Mouse (Mus musculus) gastrocnemius, postnatal 25 days (tissue): ENCODE results near the gene Nckap5. TPM values are rescaled to one million over a fixed set of nuclear protein-coding genes. Genes with fewer than 3 reads are reported as not detected.

Experiments
- DNase-seq: peaks from one replicate; pipeline ENCODE4 v3.0.0; 2022
- total RNA-seq, 2 experiments: library from RNA; stranded (reverse); gene quantifications; 1 replicate in 1 of 2; 2 replicates in 1 of 2; pipeline ENCODE4 v1.2.3; 2021

Nckap5 gene
- total RNA-seq, 2 experiments from 2014 or later = 0.56 to 1.3 TPM

DNA sequence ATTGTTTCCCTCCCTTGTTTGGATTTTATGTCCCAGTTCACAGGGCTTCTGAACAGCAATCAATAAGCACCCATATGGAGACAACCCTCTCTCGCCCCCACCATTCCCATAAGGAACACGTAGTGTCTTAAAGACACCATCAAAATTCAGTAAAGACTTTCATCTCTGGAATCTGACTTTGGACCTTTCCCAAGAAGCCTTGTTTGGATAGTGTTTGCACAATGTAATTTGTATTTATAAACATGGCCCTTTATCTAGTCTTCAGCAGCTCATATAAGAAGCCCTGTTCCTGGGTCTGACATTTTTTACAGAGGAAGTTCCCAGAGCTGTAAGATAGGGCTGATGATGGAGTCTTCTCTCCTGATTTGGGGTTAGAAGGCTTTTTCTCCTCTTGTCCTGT lies 359.7 kb downstream of the Nckap5 start:
- DNase-seq = no peak

DNA sequence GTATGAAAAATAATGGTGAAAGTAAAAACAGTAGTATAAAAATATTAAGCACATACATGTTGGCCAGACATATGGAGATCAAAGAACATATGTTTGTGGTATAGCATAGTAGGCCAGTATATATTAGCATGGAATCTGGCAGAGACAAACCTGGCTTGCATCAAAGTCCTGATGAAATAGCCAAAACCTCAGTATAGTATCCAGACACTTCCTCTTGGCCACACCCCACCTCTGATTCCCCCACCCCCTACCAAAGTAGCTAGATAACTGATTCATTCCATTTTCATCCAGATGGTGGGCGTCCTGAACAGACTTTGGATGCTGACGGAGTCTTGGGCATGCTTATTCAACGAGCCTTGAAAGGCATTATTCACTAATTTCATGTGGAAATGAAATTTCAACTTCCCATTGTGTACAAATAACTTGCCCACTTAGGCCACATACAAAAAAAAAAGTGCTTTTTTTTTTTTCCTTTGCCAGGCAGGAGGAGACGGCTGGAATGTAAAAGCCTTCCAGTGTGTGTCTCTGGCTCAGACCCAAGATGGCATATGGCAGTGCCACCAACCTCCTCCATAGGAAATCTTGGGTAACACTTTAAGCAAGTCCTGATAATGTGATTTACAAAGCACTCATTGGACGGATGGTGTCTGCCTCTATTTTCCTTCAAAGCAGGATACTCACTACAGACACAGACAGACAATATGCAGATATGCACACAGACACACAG lies 360.6 kb downstream of the Nckap5 start:
- no peak for DNase-seq

DNA sequence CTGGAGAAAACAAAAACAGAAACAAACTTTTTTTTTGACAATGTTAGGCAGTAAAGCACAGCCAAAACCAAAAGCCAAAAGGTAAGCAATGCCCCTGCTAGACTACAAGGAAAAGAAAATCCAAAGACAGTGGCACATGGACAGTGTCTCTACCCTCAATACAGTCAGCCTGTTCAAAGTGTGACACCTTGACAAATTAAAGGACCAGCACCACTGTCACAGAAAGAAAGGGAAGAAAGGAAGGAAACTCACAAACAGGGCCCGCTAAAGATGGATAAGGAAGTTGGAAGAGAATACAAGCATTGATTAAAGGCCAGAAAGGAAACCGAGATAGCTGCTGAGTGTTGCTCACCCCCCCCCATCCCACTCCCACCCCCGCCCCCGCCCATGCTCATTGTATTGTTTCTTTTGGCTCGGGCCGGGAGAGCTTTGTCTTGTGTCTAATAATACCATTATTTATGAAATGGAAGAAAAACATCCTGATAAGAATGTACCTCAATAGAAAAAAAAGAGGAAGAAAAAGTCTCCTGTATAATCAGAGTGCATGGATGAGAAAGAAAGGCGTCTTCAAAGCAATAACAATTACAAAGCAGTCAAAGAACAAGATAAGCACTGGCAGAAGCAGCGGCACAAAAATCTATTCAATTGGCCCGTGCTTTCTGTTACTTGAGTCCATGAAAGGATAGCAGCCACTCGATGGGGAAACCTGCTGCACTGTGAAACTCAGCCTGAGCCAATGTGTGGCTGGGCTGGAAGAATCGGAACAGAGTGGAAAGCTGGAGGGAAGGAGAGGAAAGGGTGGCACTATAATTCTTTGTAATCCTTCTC lies 368.9 kb downstream of the Nckap5 start:
- no peak for DNase-seq

DNA sequence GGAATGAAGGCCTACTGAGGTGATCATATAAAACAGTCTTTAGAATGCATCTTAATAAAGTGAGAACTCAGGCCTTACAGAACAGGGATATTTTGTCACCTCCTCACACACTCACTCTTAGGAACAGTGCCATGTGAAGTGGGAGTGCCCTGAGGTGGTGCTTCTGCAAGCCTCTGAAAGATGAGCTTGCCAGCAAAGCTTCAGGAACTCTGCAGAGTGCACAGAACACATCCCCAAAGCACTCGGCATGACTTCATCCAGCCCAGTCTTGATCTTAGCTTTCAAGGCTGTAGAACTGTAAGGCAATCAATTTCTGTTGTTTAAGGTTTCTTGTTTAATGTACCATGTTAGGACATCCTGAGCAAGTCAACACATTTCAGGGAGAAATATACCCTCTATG lies 372.9 kb downstream of the Nckap5 start:
- no peak for DNase-seq

DNA sequence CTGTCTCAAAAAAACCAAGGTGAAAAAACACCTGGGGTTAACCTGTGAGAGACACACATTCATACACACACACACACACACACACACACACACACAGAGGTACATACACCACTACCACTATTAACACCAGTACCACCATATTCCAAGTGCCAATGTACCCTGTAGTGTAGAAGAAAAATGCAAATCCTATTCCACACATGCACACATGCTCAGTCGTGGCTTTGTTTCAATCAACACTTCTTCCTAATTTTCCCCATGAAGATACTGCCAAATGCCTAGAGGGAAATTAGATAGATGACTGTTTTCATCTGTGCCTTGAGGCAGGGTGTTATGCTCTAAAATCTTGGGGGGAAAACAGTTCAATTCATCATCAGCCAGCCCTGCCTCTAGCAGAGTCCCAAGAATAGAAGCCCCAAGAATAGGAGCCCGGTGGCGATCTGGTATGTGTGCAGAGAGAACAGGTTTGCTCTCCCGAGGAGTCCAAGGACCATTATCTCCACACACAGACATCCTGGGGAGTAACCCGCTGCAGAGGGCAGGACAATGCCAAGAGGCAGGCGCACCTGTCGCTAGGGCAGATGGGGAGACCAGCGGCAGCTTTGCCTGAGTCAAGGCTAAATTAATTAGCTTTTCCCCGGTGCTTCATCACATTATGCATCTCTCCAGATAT lies 376.0 kb downstream of the Nckap5 start:
- no peak for DNase-seq

DNA sequence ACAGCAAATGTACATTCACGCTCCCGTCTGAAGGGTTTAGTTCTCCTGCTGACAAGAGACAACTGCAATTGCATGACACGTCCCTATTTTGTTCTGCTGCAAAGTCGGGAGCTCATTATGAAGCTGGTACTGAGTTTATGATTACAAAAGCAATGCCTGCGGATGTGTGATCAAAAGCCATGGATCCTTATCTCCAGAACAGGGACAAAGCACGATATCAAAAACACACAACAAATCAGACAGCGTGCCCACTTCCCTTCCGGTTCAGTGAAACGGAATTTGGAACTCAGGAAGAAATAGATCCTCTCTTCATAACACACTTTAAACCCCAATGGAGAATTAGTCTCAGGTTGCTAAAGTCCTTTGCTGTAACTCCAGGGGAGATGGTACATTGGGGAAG lies 379.1 kb downstream of the Nckap5 start:
- DNase-seq = no peak

DNA sequence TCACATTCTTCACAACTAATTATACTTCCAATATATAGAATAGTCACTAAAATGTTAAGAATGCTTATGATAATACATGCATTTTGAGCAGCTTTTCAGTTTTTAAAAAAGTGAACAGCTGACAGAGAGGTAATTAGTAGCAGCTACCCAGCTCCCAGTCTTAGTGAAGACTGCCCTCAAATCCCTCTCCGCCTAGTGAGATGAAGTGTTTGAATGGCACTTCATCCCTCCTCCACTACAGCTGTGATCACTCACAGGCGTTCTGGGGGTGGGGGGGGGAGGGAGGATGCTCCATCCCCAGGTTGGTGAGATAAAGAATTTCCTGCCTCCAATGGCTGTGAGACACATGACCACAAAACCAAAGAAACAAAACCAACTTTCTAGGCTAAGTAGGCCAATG lies 381.2 kb downstream of the Nckap5 start:
- DNase-seq = no peak

DNA sequence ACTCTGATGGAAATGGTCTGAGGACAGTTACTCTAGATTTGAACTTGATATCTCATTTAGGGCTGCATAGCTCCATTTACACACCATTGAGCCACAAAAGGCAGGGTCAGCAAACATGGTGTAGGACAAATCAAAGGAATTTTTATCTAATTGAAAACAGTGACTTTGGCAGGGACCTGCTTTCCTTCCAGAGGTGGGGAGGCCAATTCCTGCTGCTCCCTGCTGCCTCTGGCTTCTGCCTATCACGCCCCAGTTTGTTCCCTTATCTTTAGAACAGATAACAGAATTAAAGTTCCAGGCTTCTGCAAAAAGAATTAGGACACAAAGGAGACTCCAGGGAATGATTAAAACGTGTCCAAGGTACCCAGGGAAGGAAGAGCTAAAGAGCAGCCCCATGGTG lies 386.7 kb downstream of the Nckap5 start:
- no peak for DNase-seq

DNA sequence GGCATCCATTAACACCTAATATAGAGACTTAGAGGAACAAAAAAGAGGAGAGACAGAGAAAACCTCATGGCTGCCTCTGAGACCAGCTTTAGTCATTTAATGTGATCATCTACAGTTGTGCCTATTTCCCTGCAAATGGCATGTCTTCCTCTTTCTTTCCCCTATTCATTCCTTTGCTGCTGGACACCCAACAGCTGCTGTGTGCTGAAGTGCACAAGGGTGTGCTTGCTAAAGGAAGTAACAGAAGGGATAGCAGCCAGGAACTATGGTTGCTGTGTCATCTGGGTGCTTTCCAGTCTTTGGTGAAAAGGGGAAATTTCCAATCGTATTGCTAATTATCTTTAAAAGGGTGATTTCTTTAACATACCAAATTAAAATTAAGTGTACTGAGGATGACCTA lies 387.9 kb downstream of the Nckap5 start:
- DNase-seq = no peak

DNA sequence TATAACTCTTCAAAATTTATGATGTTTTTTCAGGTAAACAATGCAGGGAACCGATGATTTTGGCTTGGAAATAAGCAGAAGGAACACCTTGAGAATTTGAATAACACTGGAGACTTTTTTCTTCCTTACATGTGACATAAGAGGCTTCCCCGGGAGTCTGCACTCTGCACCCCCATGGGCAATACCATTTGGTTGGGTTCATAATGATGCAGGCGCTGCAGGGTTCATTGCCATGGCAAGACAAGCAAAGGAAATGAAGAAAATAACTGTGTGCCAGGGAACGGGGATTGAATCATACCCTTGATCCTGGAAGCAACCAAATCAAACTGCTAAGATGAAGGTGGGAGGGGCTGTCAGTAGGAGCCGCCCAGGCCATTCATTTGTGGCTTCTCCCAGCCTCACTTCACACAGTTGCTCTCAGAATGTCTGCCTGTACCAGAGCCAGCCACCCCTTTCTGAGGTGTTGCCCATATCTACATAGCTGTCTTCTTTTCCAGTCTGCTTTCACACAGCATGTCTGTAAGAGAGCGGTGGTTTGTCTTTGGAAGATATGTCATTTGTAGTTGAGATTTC lies 392.5 kb downstream of the Nckap5 start:
- no peak for DNase-seq

DNA sequence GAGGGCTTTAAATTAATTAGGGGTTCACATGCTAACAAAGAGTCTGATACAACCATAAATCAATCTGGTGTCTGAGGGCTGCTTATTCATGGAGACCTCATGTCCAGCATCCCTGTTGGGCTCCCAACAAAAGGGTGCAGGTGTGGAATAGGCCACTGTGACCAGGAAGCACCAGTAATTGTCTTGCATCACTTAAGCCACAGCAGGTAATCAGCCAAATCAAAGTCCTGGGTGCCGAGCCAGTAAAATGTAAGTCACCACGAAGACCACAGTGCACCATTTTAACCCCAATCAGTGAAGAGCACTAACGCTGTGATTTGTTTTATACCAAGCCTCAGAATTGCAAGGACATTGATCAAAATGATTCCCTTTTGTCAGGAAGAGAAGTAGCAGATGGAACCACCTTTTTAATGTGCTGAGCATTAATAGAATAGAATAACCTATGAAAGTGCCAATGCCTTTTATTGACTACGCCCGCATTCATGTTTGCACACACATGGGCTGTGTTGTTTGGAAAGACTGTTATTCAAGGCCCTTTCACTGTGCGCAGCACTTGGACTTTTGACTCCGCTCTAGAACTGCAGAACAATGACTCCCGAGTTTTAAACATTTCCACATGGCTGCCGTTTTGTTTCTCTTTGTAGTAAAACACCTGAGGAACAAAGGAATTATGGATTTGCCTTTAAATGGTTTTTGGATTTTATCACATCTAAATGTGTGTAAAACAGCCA lies 393.5 kb downstream of the Nckap5 start:
- no peak for DNase-seq

DNA sequence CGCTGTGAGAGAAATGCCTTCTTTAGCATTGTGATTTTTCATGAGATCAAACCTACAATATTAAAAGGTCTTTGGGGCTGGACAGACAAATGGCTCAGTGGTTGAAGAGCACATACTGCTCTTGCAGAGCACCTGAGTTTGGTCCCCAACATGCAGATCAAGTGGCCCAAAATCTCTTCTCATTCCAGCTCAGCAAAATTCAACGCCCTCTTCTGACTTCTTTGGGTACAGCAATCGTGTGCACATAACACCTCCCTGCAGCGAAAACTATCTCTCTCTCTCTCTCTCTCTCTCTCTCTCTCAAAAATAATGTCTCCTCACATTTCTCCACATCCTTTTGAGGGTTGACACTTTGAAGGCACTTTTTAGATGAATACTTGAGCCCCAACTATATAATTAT lies 398.3 kb downstream of the Nckap5 start:
- no peak for DNase-seq

DNA sequence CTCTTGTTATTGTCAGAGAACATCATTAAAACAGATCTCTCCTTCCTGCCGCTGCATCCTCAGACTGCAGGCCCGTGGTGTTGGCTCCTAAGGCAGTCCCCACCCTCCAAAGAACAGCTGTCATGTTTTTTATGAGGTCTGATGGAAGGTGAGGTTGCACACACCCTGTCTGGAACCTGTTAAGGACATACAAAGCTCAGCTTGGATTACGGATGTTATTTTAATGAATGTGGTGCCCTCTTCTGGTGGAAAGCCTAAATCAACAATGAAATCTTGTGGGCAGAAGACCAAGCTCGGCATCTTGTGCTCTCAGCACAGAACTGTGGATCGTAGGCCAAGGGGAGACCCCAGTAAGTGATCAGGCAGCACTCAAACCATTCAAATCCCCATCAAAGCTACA lies 399.0 kb downstream of the Nckap5 start:
- DNase-seq = no peak

DNA sequence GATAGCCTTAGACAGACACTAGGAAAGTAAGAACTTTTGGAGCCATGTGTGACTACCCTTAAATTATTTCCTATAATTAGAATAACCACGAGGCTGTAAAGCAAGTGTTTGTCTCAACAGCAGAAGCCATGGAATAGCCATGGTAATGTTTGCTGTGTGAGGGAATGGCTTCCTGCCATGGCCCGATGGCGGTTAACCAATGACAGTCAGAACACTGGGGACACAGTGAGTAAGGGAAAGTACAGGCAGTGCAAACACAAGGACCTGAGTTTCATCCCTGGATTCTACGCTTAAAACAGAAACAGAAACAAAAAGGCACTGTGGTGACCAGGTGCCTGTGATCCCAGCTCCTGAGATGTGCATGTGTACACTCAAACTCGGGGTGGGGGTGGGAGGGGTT lies 419.2 kb downstream of the Nckap5 start:
- DNase-seq = no peak

DNA sequence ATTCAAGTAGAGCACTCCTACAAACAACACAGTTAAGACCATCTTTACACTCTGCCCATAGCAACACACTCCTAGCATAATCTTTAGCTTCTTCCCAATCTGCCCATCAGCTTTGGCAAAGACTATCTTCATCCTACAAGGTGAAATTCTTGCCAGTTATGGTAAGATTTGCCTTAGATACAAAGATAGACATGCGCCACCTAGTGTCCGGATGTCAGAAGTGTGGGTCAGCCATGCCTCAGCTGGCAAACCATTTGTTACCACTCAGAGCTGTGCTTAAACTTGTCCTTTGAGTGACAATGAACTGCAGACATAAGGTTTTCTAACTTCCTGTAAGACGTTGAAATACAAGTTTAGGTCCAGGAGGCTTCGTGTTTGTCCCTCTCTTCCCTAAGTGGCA lies 422.7 kb downstream of the Nckap5 start:
- no peak for DNase-seq

DNA sequence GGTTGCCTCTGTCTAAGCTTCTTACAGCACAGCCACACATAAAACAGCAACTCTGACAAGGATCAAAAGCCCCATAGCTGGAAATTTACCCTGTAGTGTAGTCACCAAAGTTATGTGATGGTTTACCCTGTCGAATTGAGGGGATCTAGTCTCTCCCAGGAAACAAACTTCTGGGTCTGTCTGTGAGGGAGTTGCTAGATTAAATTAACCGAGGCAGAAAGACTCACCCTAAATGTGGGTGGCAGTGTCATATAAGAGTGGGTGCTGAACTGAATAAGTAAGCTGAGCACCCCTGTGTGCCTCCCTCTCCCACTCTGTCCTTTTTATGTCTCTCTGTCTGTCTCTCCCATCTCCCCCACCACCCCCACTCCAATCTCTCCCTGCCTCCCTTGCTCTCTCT lies 425.1 kb downstream of the Nckap5 start:
- no peak for DNase-seq

DNA sequence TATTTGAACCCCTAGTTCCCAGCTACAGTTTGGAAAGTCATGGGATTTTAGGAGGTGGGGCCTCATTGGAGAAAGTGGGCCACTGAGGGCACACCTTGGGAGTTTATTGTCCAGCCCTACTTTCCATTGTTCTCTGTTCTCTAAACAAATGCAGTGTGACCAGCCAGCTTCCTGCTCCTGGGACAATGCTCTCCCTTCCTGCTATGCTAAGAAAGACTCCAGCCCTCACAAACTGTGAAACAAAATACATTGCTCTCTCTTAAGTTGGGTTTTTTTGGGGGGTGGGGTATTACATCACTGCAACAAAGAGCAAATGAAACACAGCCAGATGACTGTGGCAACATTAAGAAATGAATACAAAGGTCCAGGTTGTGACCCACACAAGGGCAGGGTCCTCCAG lies 426.6 kb downstream of the Nckap5 start:
- DNase-seq = no peak

DNA sequence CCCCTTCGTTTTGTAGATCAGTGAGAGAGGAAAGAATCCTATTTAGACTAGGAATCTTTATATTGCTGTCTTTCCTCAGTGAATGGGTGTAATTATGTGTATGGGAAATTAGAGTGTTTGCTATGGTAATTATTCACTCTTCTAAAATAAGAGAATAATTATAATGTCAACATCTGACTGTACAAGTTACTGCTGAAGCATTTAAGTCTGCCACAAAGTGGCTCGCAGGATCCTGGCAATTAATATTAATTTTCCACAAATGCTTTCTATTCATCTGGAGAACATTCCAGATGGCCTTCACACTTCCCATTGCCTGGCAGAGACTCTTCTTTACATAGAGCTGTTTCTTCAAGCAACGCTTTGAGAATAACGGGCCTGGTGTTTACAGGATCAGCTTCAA lies 439.4 kb downstream of the Nckap5 start:
- DNase-seq = no peak

DNA sequence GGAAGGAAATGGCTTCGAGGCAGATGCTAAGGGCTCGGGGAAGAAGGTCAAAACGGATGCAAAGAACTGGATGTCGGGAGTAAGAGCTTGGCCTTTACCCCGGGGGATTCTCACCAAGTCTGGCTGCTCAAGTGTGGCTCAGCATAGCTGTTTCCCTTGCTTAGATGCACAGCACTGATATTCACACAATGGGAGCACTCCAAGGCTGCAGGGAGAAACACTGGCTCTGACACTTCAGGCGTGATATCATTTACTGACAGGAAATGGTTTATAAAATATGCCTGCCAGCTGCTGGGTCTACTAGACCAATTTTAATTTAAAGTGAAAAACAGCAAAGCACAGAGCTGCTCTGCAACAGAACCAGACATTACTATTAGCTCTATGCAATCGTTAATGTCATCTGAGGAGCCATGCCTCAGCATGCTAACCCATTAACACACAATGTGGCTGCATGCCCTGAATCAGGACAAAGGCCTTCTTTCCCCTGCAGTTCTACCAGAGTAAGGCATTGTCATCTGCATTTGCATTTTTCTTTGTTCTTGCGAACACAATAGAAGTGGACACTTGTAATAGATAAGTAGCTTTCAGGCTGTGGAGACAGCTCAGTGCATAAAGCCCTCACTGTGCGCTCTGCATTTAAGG lies 453.1 kb downstream of the Nckap5 start:
- DNase-seq = no peak

DNA sequence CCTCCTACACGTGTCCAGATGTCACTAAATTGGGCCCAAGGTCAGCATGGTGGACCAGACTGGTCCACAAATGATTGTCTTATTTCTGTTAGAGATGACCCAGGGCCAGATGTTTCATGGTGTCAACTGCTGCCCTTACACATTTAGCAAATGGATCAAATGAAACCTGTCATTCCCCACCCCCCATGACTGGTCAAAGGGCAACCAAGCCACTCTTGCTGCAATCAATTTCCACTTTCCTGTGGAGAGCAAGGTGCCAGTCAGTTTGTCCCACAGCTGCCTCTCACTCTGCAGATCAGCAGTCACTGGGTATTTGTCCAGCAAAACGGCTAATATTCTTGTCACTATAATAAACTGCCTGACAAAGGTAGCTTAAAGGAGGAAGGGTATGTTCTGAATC lies 463.9 kb downstream of the Nckap5 start:
- no peak for DNase-seq

DNA sequence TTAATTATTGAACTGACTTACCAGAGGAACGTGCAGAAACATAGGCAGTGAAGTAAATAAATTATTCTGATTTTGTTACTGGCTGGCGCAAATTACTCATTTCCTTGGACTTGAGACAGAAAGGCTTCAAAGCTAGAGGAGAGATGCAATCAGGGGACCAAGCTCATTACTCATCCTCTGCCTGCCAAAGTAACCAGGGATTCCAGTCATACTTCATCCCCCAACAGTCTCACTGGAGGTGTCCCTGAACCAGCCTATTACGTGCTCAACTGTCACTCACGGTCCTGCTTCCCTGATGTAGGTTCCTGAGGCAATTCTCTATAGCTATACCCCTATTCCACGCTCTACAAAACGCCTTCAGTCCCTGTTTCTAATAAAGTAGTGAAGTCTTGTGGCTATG lies 466.0 kb downstream of the Nckap5 start:
- no peak for DNase-seq
